Mouse (Mus musculus) retina, embryonic 14.5 days (tissue): ENCODE results near the gene Baz2b.

ENCODE experiments used
- DNase-seq: peaks from one replicate; pipeline ENCODE4 v3.0.0-alpha.2; 2015; ENCODE audit warnings: low spot score

Baz2b gene

GRCm38 (mm10) chr2:60050667-60051460 lies 158.8 kb downstream of the Baz2b start:
- no peak for DNase-seq

- DNase-seq, result no peak
Observed at GRCm38 (mm10) chr2:60049889-60050288, 159.8 kb downstream of the Baz2b start.

GRCm38 (mm10) chr2:60049351-60049750 lies 160.3 kb downstream of the Baz2b start:
- no peak for DNase-seq

GRCm38 (mm10) chr2:60045995-60046394 lies 163.6 kb downstream of the Baz2b start:
- DNase-seq, result no peak

GRCm38 (mm10) chr2:60044988-60045387 lies 164.7 kb downstream of the Baz2b start:
- DNase-seq, result no peak

- no peak for DNase-seq
Observed at GRCm38 (mm10) chr2:60044540-60044939, 165.1 kb downstream of the Baz2b start.

- DNase-seq, result no peak
Observed at GRCm38 (mm10) chr2:60042699-60043098, 166.9 kb downstream of the Baz2b start.

GRCm38 (mm10) chr2:60041485-60042274 lies 168.0 kb downstream of the Baz2b start:
- no peak for DNase-seq

- DNase-seq, result no peak
Observed at GRCm38 (mm10) chr2:60040162-60040561, 169.5 kb downstream of the Baz2b start.

GRCm38 (mm10) chr2:60037011-60037551 lies 172.6 kb downstream of the Baz2b start:
- peak; percentile 60 for DNase-seq

GRCm38 (mm10) chr2:60036361-60036760 lies 173.3 kb downstream of the Baz2b start:
- no peak for DNase-seq

- no peak for DNase-seq
Observed at GRCm38 (mm10) chr2:60030991-60031390, 178.6 kb downstream of the Baz2b start.

- DNase-seq, result no peak
Observed at GRCm38 (mm10) chr2:60029020-60029419, 180.6 kb downstream of the Baz2b start.

GRCm38 (mm10) chr2:60027166-60027565 lies 182.5 kb downstream of the Baz2b start:
- DNase-seq, result no peak

- peak; percentile 49 for DNase-seq
Observed at GRCm38 (mm10) chr2:60026554-60026953, 183.1 kb downstream of the Baz2b start.

GRCm38 (mm10) chr2:60023777-60024176 lies 185.9 kb downstream of the Baz2b start:
- no peak for DNase-seq

- no peak for DNase-seq
Observed at GRCm38 (mm10) chr2:60021556-60021955, 188.1 kb downstream of the Baz2b start.

GRCm38 (mm10) chr2:60021138-60021537 lies 188.5 kb downstream of the Baz2b start:
- DNase-seq, result no peak

GRCm38 (mm10) chr2:60019546-60020250 lies 189.9 kb downstream of the Baz2b start:
- no peak for DNase-seq

- DNase-seq, result no peak
Observed at GRCm38 (mm10) chr2:60018875-60019501, 190.7 kb downstream of the Baz2b start.

GRCm38 (mm10) chr2:60011526-60011925 lies 198.1 kb downstream of the Baz2b start:
- no peak for DNase-seq

GRCm38 (mm10) chr2:60003665-60004045 lies 206.0 kb downstream of the Baz2b start:
- no peak for DNase-seq
